Mouse (Mus musculus) hindbrain, postnatal 0 days (tissue): ENCODE data around the gene Srrm1. TPM values are rescaled to one million over a fixed set of nuclear protein-coding genes. Genes with fewer than 3 reads are reported as not detected.

Experiments used
- ATAC-seq: fragments of 200-750 bp; cut with Nextera tagmentation; 2 replicates; pipeline ENCODE4 v1.8.0; 2017; ENCODE audit warnings: mild to moderate bottlenecking, moderate TSS enrichment, moderate library complexity
- DNase-seq: peaks from one replicate; pipeline ENCODE4 v3.0.0-alpha.2; 2015; ENCODE audit warnings: low spot score
- H3K27ac ChIP-seq: fragments of 300-500 bp; sonication (generic); 2 replicates; pipeline ENCODE4 v1.5.1; 2014; ENCODE audit warnings: mild to moderate bottlenecking
- H3K27me3 ChIP-seq: fragments of 300-500 bp; sonication (generic); 2 replicates; pipeline ENCODE4 v1.6.1; 2014; ENCODE audit warnings: low read length, mixed read lengths; ENCODE audit not compliant: insufficient read depth
- H3K36me3 ChIP-seq: fragments of 300-500 bp; sonication (generic); 2 replicates; pipeline ENCODE4 v1.6.1; 2014; ENCODE audit warnings: low read length, mixed read lengths; ENCODE audit not compliant: insufficient read depth
- H3K4me1 ChIP-seq: fragments of 300-500 bp; sonication (generic); 2 replicates; pipeline ENCODE4 v1.6.1; 2014; ENCODE audit warnings: antibody characterized with exemption, low read length, mixed read lengths; ENCODE audit not compliant: insufficient read depth
- H3K4me2 ChIP-seq: fragments of 300-500 bp; sonication (generic); 2 replicates; pipeline ENCODE4 v1.6.1; 2014; ENCODE audit warnings: low read depth, mild to moderate bottlenecking, low read length, moderate library complexity, mixed read lengths
- H3K4me3 ChIP-seq: fragments of 300-500 bp; sonication (generic); 2 replicates; pipeline ENCODE4 v1.5.1; 2014; ENCODE audit warnings: low read length
- H3K9ac ChIP-seq: fragments of 300-500 bp; sonication (generic); replicated peaks from 2 replicates; pipeline ENCODE4 v1.6.1; 2014; ENCODE audit warnings: mild to moderate bottlenecking, low read length, moderate library complexity, mixed read lengths
- H3K9me3 ChIP-seq: fragments of 300-500 bp; sonication (generic); 2 replicates; pipeline ENCODE4 v1.6.1; 2016; ENCODE audit warnings: low read length, mixed read lengths
- CTCF ChIP-seq: IDR thresholded peaks from 2 replicates; pipeline ENCODE4 v1.5.1; 2016; ENCODE audit warnings: antibody characterized with exemption, control low read depth, low read depth
- WGBS: fragments of 180-500 bp; shearing (Covaris S2); extraction: QIAGEN DNeasy Blood & Tissue Kit; methylation state at CpG from one replicate; pipeline ENCODE4 v1.1.7; 2014; 5-methylcytosine and 5-hydroxymethylcytosine counted together
- polyA plus RNA-seq: library from polyadenylated mRNA; unstranded; fragments of >200 nt; fragmentation: Nextera tagmentation; extraction: Ambion mirVana; gene quantifications from 2 replicates; pipeline ENCODE4 v1.2.1, GENCODE M21; 2015
- total RNA-seq: library from RNA; depleted of rRNA; stranded (reverse); fragments of >200 nt; gene quantifications from 2 replicates; pipeline ENCODE4 v1.2.3, GENCODE M21; 2014

The Srrm1 gene
- total and polyA plus RNA-seq, 2 experiments from 2014 or later, result 21.2 to 173 TPM

GRCm38 (mm10) chr4:135287975-135288374 lies 65.1 kb downstream of the Srrm1 start:
- Histone ChIP-seq H3K9me3 (no peaks in the 10 kb centered on the region), H3K9ac (no peak overlapping the region), H3K36me3 (no peaks in the 10 kb centered on the region), H3K4me3 (no peak overlapping the region), H3K4me1 (0 out of 2 replicates have a peak, but pooled peaks cover 8% of the 10 kb centered on the region), H3K27ac (no peak overlapping the region), H3K27me3 (no peaks in the 10 kb centered on the region), H3K4me2 (no peak overlapping the region)
- TF ChIP-seq CTCF, result no peak
- DNase-seq, result no peak
- no peak for ATAC-seq
- 71% methylated on average over 3 of the region's 3 CpGs for WGBS

GRCm38 (mm10) chr4:135286833-135287395 lies 66.2 kb downstream of the Srrm1 start:
- peak overlapping the region; percentile 66; the same call in 1 of the 2 replicates for H3K27ac ChIP-seq
- WGBS, result 19% methylated on average over 16 of the region's 16 CpGs

GRCm38 (mm10) chr4:135286033-135286622 lies 67.0 kb downstream of the Srrm1 start:
- 59% methylated on average over 12 of the region's 12 CpGs for WGBS
- H3K27ac ChIP-seq, result peak overlapping the region; percentile 66; the same call in 1 of the 2 replicates
- H3K4me3 ChIP-seq, result no peak overlapping the region
- DNase-seq (peak; percentile 53), ATAC-seq (peak; percentile 43; the same call in 1 of the 2 replicates)
- H3K27me3 ChIP-seq, result no peaks in the 10 kb centered on the region
- no peak overlapping the region for H3K9ac ChIP-seq
- H3K9me3 ChIP-seq, result no peaks in the 10 kb centered on the region
- no peak overlapping the region for H3K4me2 ChIP-seq
- TF ChIP-seq CTCF, result no peak
- H3K4me1 ChIP-seq, result 0 out of 2 replicates have a peak, but pooled peaks cover 8% of the 10 kb centered on the region
- H3K36me3 ChIP-seq, result no peaks in the 10 kb centered on the region

More at GRCm38 (mm10) chr4:135286833-135287395, 66.2 kb downstream of the Srrm1 start:
- Histone ChIP-seq H3K4me2 (no peak overlapping the region), H3K9ac (0 out of 2 replicates have a peak overlapping the region, but pooled peaks have one; percentile 9), H3K27me3 (no peaks in the 10 kb centered on the region), H3K4me1 (0 out of 2 replicates have a peak, but pooled peaks cover 8% of the 10 kb centered on the region), H3K36me3 (no peaks in the 10 kb centered on the region), H3K9me3 (no peaks in the 10 kb centered on the region), H3K4me3 (no peak overlapping the region)
- ATAC-seq, result peak; percentile 43; the same call in 1 of the 2 replicates
- TF ChIP-seq CTCF, result no peak
- no peak for DNase-seq

- 51% methylated on average over 8 of the region's 8 CpGs for WGBS
- Histone ChIP-seq H3K4me3 (no peak overlapping the region), H3K27ac (no peak overlapping the region), H3K9me3 (no peaks in the 10 kb centered on the region), H3K27me3 (no peaks in the 10 kb centered on the region), H3K36me3 (no peaks in the 10 kb centered on the region), H3K4me2 (no peak overlapping the region), H3K4me1 (0 out of 2 replicates have a peak, but pooled peaks cover 8% of the 10 kb centered on the region), H3K9ac (no peak overlapping the region)
- DNase-seq (no peak), ATAC-seq (no peak)
- no peak for TF ChIP-seq CTCF
Measured at GRCm38 (mm10) chr4:135285436-135285835, 67.7 kb downstream of the Srrm1 start.

- H3K27ac ChIP-seq, result no peak overlapping the region
- ATAC-seq (no peak), DNase-seq (no peak)
- no peak overlapping the region for H3K4me2 ChIP-seq
- TF ChIP-seq CTCF, result peak; percentile 25; the same call in 1 of the 2 replicates
- H3K36me3 ChIP-seq, result no peaks in the 10 kb centered on the region
- H3K9me3 ChIP-seq, result no peaks in the 10 kb centered on the region
- 0 out of 2 replicates have a peak, but pooled peaks cover 8% of the 10 kb centered on the region for H3K4me1 ChIP-seq
- H3K27me3 ChIP-seq, result no peaks in the 10 kb centered on the region
- no peak overlapping the region for H3K4me3 ChIP-seq
- H3K9ac ChIP-seq, result no peak overlapping the region
- WGBS, result 88% methylated on average over 7 of the region's 7 CpGs
Measured at GRCm38 (mm10) chr4:135283875-135284274, 69.2 kb downstream of the Srrm1 start.

GRCm38 (mm10) chr4:135283417-135283816 lies 69.7 kb downstream of the Srrm1 start:
- no peak overlapping the region for H3K4me2 ChIP-seq
- no peaks in the 10 kb centered on the region for H3K9me3 ChIP-seq
- H3K27me3 ChIP-seq, result no peaks in the 10 kb centered on the region
- WGBS, result 63% methylated on average over 4 of the region's 4 CpGs
- no peak for DNase-seq
- TF ChIP-seq CTCF, result no peak
- 0 out of 2 replicates have a peak, but pooled peaks cover 8% of the 10 kb centered on the region for H3K4me1 ChIP-seq
- no peak overlapping the region for H3K27ac ChIP-seq
- H3K4me3 ChIP-seq, result no peak overlapping the region
- ATAC-seq, result no peak
- H3K36me3 ChIP-seq, result no peaks in the 10 kb centered on the region
- no peak overlapping the region for H3K9ac ChIP-seq
